In the genomic region with DNA sequence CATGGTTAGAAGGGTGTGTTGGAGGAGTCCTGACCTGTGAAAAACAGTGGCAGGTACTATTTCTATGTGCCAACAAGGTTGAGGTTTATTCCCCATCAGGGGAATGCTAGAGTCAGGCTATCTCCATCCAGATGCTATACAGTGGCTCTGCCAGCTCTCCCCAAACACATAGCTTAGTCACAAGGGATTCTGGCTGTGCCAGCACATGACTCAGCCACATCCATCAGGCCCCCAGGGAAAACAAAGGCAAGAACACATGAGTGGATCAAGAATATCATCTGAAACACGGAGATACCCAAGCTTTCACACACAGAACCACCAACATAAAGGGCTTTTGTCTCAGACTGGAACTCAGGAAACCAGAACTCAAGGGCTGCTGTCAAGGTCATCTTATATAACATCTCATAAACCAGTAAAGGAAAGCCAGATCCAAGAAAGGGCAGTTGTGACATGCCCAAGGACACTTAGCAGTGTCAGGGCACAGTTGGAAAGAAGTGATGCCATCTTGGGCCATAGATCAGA, we compare ENCODE assay signal across 14 mouse cellular contexts.
A peak's percentile ranks its signal among the peaks of the same experiment; 100 is the strongest.
DNase-seq lines count a peak whose midpoint lies in the region; ATAC-seq lines count a peak whose summit lies in the region.
"Had no signal": no experiment of that assay in that cellular context is flagged by ENCODE, and none has a peak within 500 bp of the region (broad histone marks: within the 10 kb centered on the region; RNA-seq: fewer than 3 reads in every experiment).

No protein-coding gene starts in this region.

- intact Hi-C loops in left cerebral cortex, postnatal 4 days (cut with DNase I), result no loop called here
- intact Hi-C loops in left cerebral cortex, postnatal 14 days (cut with DNase I), result no loop called here

- ATAC-seq in CD4-positive, CD25-positive, alpha-beta regulatory T cell, adult 4 months, result no peak
- ATAC-seq: forebrain, embryonic 15.5 days; hindbrain, embryonic 16.5 days; liver, postnatal 0 days had no signal

- peak; percentile 35 for DNase-seq in left cerebral cortex, adult 11 months (ENCODE audit: low spot score)
- DNase-seq in left cerebral cortex, postnatal 4 days, result no peak
- peak; percentile 67 for DNase-seq in NIH3T3 (ENCODE audit: low read depth)
- peak; percentile 79 for DNase-seq in adrenal gland, adult 8-10 months
- peak; percentile 30 to 34 for DNase-seq in left cerebral cortex, postnatal 14 days (ENCODE audit: low spot score in 2 of 2)
- DNase-seq in spleen, postnatal 10 days (ENCODE audit: low spot score in 2 of 2), result no peak
- DNase-seq: cerebellum, postnatal 10 days; gastrocnemius, postnatal 25 days; kidney, adult 8-10 months; kidney, postnatal 36 days; liver, postnatal 0 days had no signal

Comparison
In these comparisons a context has a peak if more than half of its experiments do, and no peak if none do; other contexts are left out.
1. DNase-seq: peak in left cerebral cortex, adult 11 months (single experiment), NIH3T3 (single experiment), adrenal gland, adult 8-10 months (single experiment) and left cerebral cortex, postnatal 14 days (2 of 2); none in left cerebral cortex, postnatal 4 days (single experiment) and spleen, postnatal 10 days (0 of 2).